Mouse (Mus musculus): ENCODE results near the gene Cnnm2.

GRCm38 (mm10) chr19:46849443-46849997 is 88.1 kb downstream of the Cnnm2 start:
- TF ChIP-seq POLR2A (IDR thresholded peaks at IDR 0.05; ENCODE audit: extremely low read depth, insufficient read depth, low read length) (no peak), CTCF (IDR thresholded peaks at IDR 0.05; ENCODE audit: extremely low read depth, insufficient read depth, low read length) (no peak)

Data from cortical plate, adult 2 months (tissue).